Mouse (Mus musculus) liver, postnatal 0 days (tissue): Measurements from ENCODE around the gene Naa30.

Experiments
- CTCF ChIP-seq: sonication (generic); IDR thresholded peaks from 2 replicates; pipeline ENCODE4 v1.5.1; 2016; ENCODE audit warnings: antibody characterized with exemption, low read depth
- EP300 ChIP-seq: IDR thresholded peaks from 2 replicates; pipeline ENCODE4 v1.6.1; 2016; ENCODE audit warnings: antibody characterized with exemption, low read depth, mild to moderate bottlenecking

- TF ChIP-seq CTCF (no peak), EP300 (no peak)
Observed at GRCm38 (mm10) chr14:49132391-49132790, 39.6 kb upstream of the Naa30 start.
